Mouse (Mus musculus) heart, embryonic 11.5 days (tissue): ENCODE measurements around the gene H2-D1. TPM values are rescaled to one million over a fixed set of nuclear protein-coding genes. Genes with fewer than 3 reads are reported as not detected.
"Not testable (repeated sequence)": the region's sequence is repeated elsewhere in the genome, so short reads cannot be mapped to it uniquely, and the experiment has no call there.

ENCODE experiments used
- ATAC-seq: fragments of 200-750 bp; cut with Nextera tagmentation; replicated peaks from 2 replicates; pipeline ENCODE4 v1.8.0; 2017; ENCODE audit warnings: moderate library complexity; ENCODE audit not compliant: insufficient number of reproducible peaks, low FRiP score, low TSS enrichment
- H3K27ac ChIP-seq: fragments of 300-500 bp; sonication (generic); 2 replicates; pipeline ENCODE4 v1.5.1; 2014; ENCODE audit warnings: mild to moderate bottlenecking, low read depth, low read length
- H3K27me3 ChIP-seq: fragments of 300-500 bp; sonication (generic); 2 replicates; pipeline ENCODE4 v1.6.1; 2014; ENCODE audit warnings: mild to moderate bottlenecking, low read length, mixed read lengths; ENCODE audit not compliant: control insufficient read depth, insufficient read depth
- H3K36me3 ChIP-seq: fragments of 300-500 bp; sonication (generic); 2 replicates; pipeline ENCODE4 v1.6.1; 2014; ENCODE audit warnings: mild to moderate bottlenecking, low read length, moderate library complexity, mixed read lengths; ENCODE audit not compliant: control insufficient read depth, insufficient read depth
- H3K4me1 ChIP-seq: fragments of 300-500 bp; sonication (generic); 2 replicates; pipeline ENCODE4 v1.6.1; 2014; ENCODE audit warnings: low read length; ENCODE audit not compliant: control insufficient read depth, insufficient read depth
- H3K4me2 ChIP-seq: fragments of 300-500 bp; sonication (generic); 2 replicates; pipeline ENCODE4 v1.6.1; 2014; ENCODE audit warnings: mild to moderate bottlenecking, moderate library complexity
- H3K4me3 ChIP-seq: fragments of 300-500 bp; sonication (generic); 2 replicates; pipeline ENCODE4 v1.5.1; 2014; ENCODE audit warnings: low read depth, low read length
- H3K9ac ChIP-seq: fragments of 300-500 bp; sonication (generic); 2 replicates; pipeline ENCODE4 v1.6.1; 2014; ENCODE audit warnings: mild to moderate bottlenecking, low read depth, low read length, moderate library complexity
- H3K9me3 ChIP-seq: fragments of 300-500 bp; sonication (generic); replicated peaks from 2 replicates; pipeline ENCODE4 v1.6.1; 2016; ENCODE audit warnings: low read length; ENCODE audit not compliant: control insufficient read depth
- WGBS: fragments of 180-500 bp; shearing (Covaris S2); extraction: QIAGEN DNeasy Blood & Tissue Kit; methylation state at CpG from one replicate; pipeline ENCODE4 v1.1.7; 2014; ENCODE audit not compliant: insufficient replicate concordance; 5-methylcytosine and 5-hydroxymethylcytosine counted together
- microRNA-seq: library from miRNA; unstranded; fragments of <30 nt; microRNA quantifications from one replicate; pipeline ENCODE4, GENCODE M21; 2016; ENCODE audit warnings: borderline number of aligned reads
- polyA plus RNA-seq: library from polyadenylated mRNA; unstranded; fragments of >200 nt; fragmentation: Nextera tagmentation; extraction: Ambion mirVana; gene quantifications from 2 replicates; pipeline ENCODE4 v1.2.1, GENCODE M21; 2014

Gene H2-D1
- polyA plus RNA-seq, 1 experiment from 2014 or later: 21.0 TPM

GRCm38 (mm10) chr17:35303271-35303670 is 40.7 kb downstream of the H2-D1 start:
- Histone ChIP-seq H3K27me3 (peaks cover 6% of the 10 kb centered on the region), H3K4me3 (no peak overlapping the region), H3K9me3 (no peaks in the 10 kb centered on the region), H3K4me2 (no peak overlapping the region), H3K27ac (no peak overlapping the region), H3K36me3 (no peaks in the 10 kb centered on the region), H3K4me1 (no peaks in the 10 kb centered on the region), H3K9ac (no peak overlapping the region)
- 62% methylated on average over 2 of the region's 2 CpGs for WGBS
- no peak for ATAC-seq

- no peak overlapping the region for H3K27ac ChIP-seq
- peaks cover 6% of the 10 kb centered on the region for H3K27me3 ChIP-seq
- H3K4me3 ChIP-seq: no peak overlapping the region
- no peaks in the 10 kb centered on the region for H3K36me3 ChIP-seq
- H3K9me3 ChIP-seq: no peaks in the 10 kb centered on the region
- H3K9ac ChIP-seq: no peak overlapping the region
- 75% methylated on average over 10 of the region's 10 CpGs for WGBS
- H3K4me1 ChIP-seq: no peaks in the 10 kb centered on the region
- no peak for ATAC-seq
- no peak overlapping the region for H3K4me2 ChIP-seq
Measured at GRCm38 (mm10) chr17:35303756-35304350, 41.3 kb downstream of the H2-D1 start.

GRCm38 (mm10) chr17:35304478-35304877 is 41.9 kb downstream of the H2-D1 start:
- H3K4me3 ChIP-seq: no peak overlapping the region
- H3K9me3 ChIP-seq: no peaks in the 10 kb centered on the region
- 71% methylated on average over 6 of the region's 6 CpGs for WGBS
- H3K36me3 ChIP-seq: no peaks in the 10 kb centered on the region
- no peak overlapping the region for H3K9ac ChIP-seq
- ATAC-seq: no peak
- H3K27ac ChIP-seq: no peak overlapping the region
- no peak overlapping the region for H3K4me2 ChIP-seq
- no peaks in the 10 kb centered on the region for H3K4me1 ChIP-seq
- H3K27me3 ChIP-seq: peaks cover 10% of the 10 kb centered on the region

- peaks cover 11% of the 10 kb centered on the region for H3K27me3 ChIP-seq
- not testable (repeated sequence) for ATAC-seq, H3K4me3 ChIP-seq, H3K9me3 ChIP-seq, H3K4me1 ChIP-seq, H3K27ac ChIP-seq, H3K36me3 ChIP-seq, H3K9ac ChIP-seq, H3K4me2 ChIP-seq
- 77% methylated on average over 8 of the region's 8 CpGs for WGBS
Measured at GRCm38 (mm10) chr17:35304921-35305320, 42.4 kb downstream of the H2-D1 start.

Small RNAs within 50 kb of the gene (microRNA-seq; reads per million reads assigned to microRNA genes)
- 1.8 reads per million, percentile 23 among the genes with 10 or more reads in this experiment for gene Mir6975
- gene Mir8094: 0.81 reads per million, percentile 9 among the genes with 10 or more reads in this experiment

Other genes with a start within 250 kb of the H2-D1 start
- 0.20 and 0.27 TPM in 2 replicates for gene Vwa7, start 246.2 kb upstream of the H2-D1 start, polyA plus RNA-seq
- gene Sapcd1, start 234.7 kb upstream of the H2-D1 start, polyA plus RNA-seq: 1.8 and 2.1 TPM in 2 replicates
- 4.4 and 4.6 TPM in 2 replicates for gene Msh5, start 216.0 kb upstream of the H2-D1 start, polyA plus RNA-seq
- 86.4 and 228 TPM in 2 replicates for gene Clic1, start 212.8 kb upstream of the H2-D1 start, polyA plus RNA-seq
- gene Ddah2, start 203.7 kb upstream of the H2-D1 start, polyA plus RNA-seq: 213 and 217 TPM in 2 replicates
- gene Ly6g6c, start 197.3 kb upstream of the H2-D1 start, polyA plus RNA-seq: not detected in 2 replicates
- 1.4 and 1.8 TPM in 2 replicates for gene Mpig6b, start 196.5 kb upstream of the H2-D1 start, polyA plus RNA-seq
- 0.42 TPM in 1 of 2 replicates, not detected in the other for gene Ly6g6e, start 185.8 kb upstream of the H2-D1 start, polyA plus RNA-seq
- gene Ly6g6d, start 184.7 kb upstream of the H2-D1 start, polyA plus RNA-seq: 2.0 and 2.2 TPM in 2 replicates
- gene Ly6g6f, start 177.1 kb upstream of the H2-D1 start, polyA plus RNA-seq: 1.8 TPM in 2 replicates
- gene Abhd16a, start 173.5 kb upstream of the H2-D1 start, polyA plus RNA-seq: 47.4 and 51.2 TPM in 2 replicates
- not detected in 2 replicates for gene Ly6g5c, start 154.5 kb upstream of the H2-D1 start, polyA plus RNA-seq
- gene Ly6g5b, start 147.3 kb upstream of the H2-D1 start, polyA plus RNA-seq: 0.36 and 0.56 TPM in 2 replicates
- 15.7 and 17.2 TPM in 2 replicates for gene Gpank1, start 141.3 kb upstream of the H2-D1 start, polyA plus RNA-seq
- gene Csnk2b, start 140.7 kb upstream of the H2-D1 start, polyA plus RNA-seq: 221 and 222 TPM in 2 replicates
- gene D17H6S53E, start 136.4 kb upstream of the H2-D1 start, polyA plus RNA-seq: 8.4 and 10.8 TPM in 2 replicates
- gene Apom, start 130.7 kb upstream of the H2-D1 start, polyA plus RNA-seq: 2.3 and 12.9 TPM in 2 replicates
- 72.5 and 77.4 TPM in 2 replicates for gene Bag6, start 127.6 kb upstream of the H2-D1 start, polyA plus RNA-seq
- 128 and 163 TPM in 2 replicates for gene Prrc2a, start 97.8 kb upstream of the H2-D1 start, polyA plus RNA-seq
- gene Aif1, start 86.7 kb upstream of the H2-D1 start, polyA plus RNA-seq: 2.7 and 4.2 TPM in 2 replicates
- 4.9 and 5.0 TPM in 2 replicates for gene Lst1, start 74.3 kb upstream of the H2-D1 start, polyA plus RNA-seq
- gene Ltb, start 68.3 kb upstream of the H2-D1 start, polyA plus RNA-seq: 0.42 TPM in 1 of 2 replicates, not detected in the other
- gene Tnf, start 60.7 kb upstream of the H2-D1 start, polyA plus RNA-seq: not detected in 2 replicates
- not detected in 2 replicates for gene Lta, start 57.4 kb upstream of the H2-D1 start, polyA plus RNA-seq
- 0.44 TPM in 1 of 2 replicates, not detected in the other for gene Gm16181, start 41.9 kb upstream of the H2-D1 start, polyA plus RNA-seq
- gene Atp6v1g2, start 29.1 kb upstream of the H2-D1 start, polyA plus RNA-seq: 9.3 and 10.1 TPM in 2 replicates
- 2.3 and 4.9 TPM in 2 replicates for gene Nfkbil1, start 26.9 kb upstream of the H2-D1 start, polyA plus RNA-seq
- 317 and 318 TPM in 2 replicates for gene Ddx39b, start 21.0 kb upstream of the H2-D1 start, polyA plus RNA-seq
- gene H2-Q1, start 57.7 kb downstream of the H2-D1 start, polyA plus RNA-seq: 0.18 and 0.53 TPM in 2 replicates
- 9.0 and 10.1 TPM in 2 replicates for gene H2-Q2, start 79.5 kb downstream of the H2-D1 start, polyA plus RNA-seq
- 1.8 and 2.7 TPM in 2 replicates for gene H2-Q4, start 116.9 kb downstream of the H2-D1 start, polyA plus RNA-seq
- 0.38 and 0.39 TPM in 2 replicates for gene H2-Q6, start 162.1 kb downstream of the H2-D1 start, polyA plus RNA-seq
- 0.84 and 2.6 TPM in 2 replicates for gene H2-Q7, start 176.4 kb downstream of the H2-D1 start, polyA plus RNA-seq
- gene H2-Q10, start 207.4 kb downstream of the H2-D1 start, polyA plus RNA-seq: 0.20 and 1.4 TPM in 2 replicates
- not detected in 2 replicates for gene Pou5f1, start 243.3 kb downstream of the H2-D1 start, polyA plus RNA-seq